Mouse (Mus musculus) mesoderm, embryonic 11.5 days (tissue): ENCODE data around the gene Hist1h2af.

ENCODE experiments used
- DNase-seq: peaks from one replicate; pipeline ENCODE4 v3.0.0-alpha.2; 2012; ENCODE audit warnings: low read depth, low spot score

Hist1h2af gene

GRCm38 (mm10) chr13:23515281-23515680 lies 18.4 kb upstream of the Hist1h2af start:
- no peak for DNase-seq

- DNase-seq = no peak
Measured at GRCm38 (mm10) chr13:23515826-23516620, 17.7 kb upstream of the Hist1h2af start.

- peak; percentile 79 for DNase-seq
Measured at GRCm38 (mm10) chr13:23516822-23517602, 16.7 kb upstream of the Hist1h2af start.

GRCm38 (mm10) chr13:23517603-23518294 lies 16.0 kb upstream of the Hist1h2af start:
- peak; percentile 90 for DNase-seq

GRCm38 (mm10) chr13:23518295-23518603 lies 15.5 kb upstream of the Hist1h2af start:
- DNase-seq = no peak

- DNase-seq = peak; percentile 87
Measured at GRCm38 (mm10) chr13:23518885-23519284, 14.8 kb upstream of the Hist1h2af start.

- peak; percentile 86 for DNase-seq
Measured at GRCm38 (mm10) chr13:23519416-23519815, 14.3 kb upstream of the Hist1h2af start.

GRCm38 (mm10) chr13:23521703-23522102 lies 12.0 kb upstream of the Hist1h2af start:
- peak; percentile 83 for DNase-seq

- no peak for DNase-seq
Measured at GRCm38 (mm10) chr13:23523976-23524375, 9.7 kb upstream of the Hist1h2af start.

GRCm38 (mm10) chr13:23524654-23525053 lies 9.1 kb upstream of the Hist1h2af start:
- peak; percentile 93 for DNase-seq

- no peak for DNase-seq
Measured at GRCm38 (mm10) chr13:23525901-23526300, 7.8 kb upstream of the Hist1h2af start.

GRCm38 (mm10) chr13:23526312-23526711 lies 7.4 kb upstream of the Hist1h2af start:
- DNase-seq = peak; percentile 92

- no peak for DNase-seq
Measured at GRCm38 (mm10) chr13:23529005-23529404, 4.7 kb upstream of the Hist1h2af start.

- no peak for DNase-seq
Measured at GRCm38 (mm10) chr13:23529480-23530165, 4.1 kb upstream of the Hist1h2af start.

- no peak for DNase-seq
Measured at GRCm38 (mm10) chr13:23530181-23530900, 3.4 kb upstream of the Hist1h2af start.

GRCm38 (mm10) chr13:23530901-23531875 lies 2.5 kb upstream of the Hist1h2af start, which contains the start of gene Hist1h4h:
Gene Hist1h4h, plus strand, starts transcription at chr13:23531050.
- DNase-seq = peak; percentile 98

GRCm38 (mm10) chr13:23532262-23533075 lies 1.2 kb upstream of the Hist1h2af start:
- no peak for DNase-seq

GRCm38 (mm10) chr13:23534368-23535131 lies 844 bp downstream of the Hist1h2af start:
- no peak for DNase-seq
